Mouse (Mus musculus) gastrocnemius, postnatal 4 days (tissue): ENCODE measurements around the gene Hdac7. TPM values are rescaled to one million over a fixed set of nuclear protein-coding genes. Genes with fewer than 3 reads are reported as not detected.

Experiments
- DNase-seq, 2 experiments: peaks; one replicate each; pipeline ENCODE4 v3.0.0; 2021 to 2022; ENCODE audit warnings: low spot score in 2 of 2, mixed read lengths in 2 of 2
- total RNA-seq, 2 experiments: library from RNA; stranded (reverse); gene quantifications; 2 replicates each; pipeline ENCODE4 v1.2.3; 2021

Hdac7 gene
- total RNA-seq, 2 experiments from 2014 or later = 53.6 to 57.9 TPM

DNA sequence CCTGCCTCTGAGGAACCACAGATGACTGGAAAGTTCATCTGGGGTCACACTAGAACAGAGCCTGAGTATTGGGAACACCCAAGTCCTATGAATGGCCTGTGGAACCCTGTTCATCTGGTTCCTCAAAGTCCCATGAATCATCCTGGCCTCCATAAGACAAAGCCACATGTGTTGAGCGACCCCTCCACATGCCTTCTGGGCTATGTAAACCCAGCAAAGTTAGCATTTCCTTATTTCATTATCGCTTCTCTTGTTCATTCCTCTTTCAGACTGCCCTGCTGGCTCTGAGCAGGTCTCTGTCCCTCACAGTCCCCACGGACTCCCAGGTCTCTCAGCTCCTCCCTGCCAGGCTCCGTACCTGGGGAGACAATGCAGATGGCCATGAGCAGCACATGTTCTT is 14.1 kb upstream of the Hdac7 start:
- no peak for DNase-seq

DNA sequence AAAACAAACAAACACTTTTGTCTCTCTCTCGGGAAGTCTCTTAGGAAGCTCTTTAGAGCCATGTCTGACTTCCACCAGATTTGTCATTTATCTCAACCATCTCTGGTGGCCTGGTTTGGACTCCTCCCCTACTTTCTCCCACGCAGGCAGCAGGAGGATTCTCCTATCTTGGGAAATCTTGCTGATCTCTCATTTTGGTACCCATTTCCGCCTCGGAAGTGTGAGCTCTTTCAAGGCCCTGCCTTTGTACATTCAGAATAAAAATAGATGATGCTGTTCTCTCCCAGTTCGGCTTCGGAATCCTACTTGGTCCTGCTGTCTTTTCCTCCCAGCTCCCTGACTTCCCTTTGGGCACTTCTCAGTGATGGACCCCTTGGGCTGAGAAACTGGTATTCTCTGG is 10.2 kb upstream of the Hdac7 start:
- DNase-seq = no peak

DNA sequence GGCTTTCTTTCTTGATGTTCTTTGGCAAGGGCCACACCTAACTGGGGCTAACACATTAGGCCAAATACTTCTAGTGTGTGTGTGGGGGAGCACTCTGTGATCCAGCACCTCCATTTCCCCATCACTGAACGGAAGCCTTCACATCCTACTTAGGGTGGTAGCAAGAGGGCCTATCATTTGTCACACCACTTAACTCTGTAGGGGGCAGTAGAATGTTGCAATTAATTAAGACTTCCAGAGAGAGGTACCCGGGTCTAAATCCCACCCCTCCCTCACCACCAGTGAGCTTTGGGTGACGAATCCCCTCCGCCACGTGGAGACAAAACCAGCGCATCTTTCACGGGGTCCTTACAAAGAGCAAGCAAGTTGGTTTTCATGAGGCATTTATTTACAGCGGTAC is 9.8 kb upstream of the Hdac7 start:
- DNase-seq = no peak

- no peak for DNase-seq
Measured at GRCm38 (mm10) chr15:97852291-97852690, 8.0 kb upstream of the Hdac7 start.

GRCm38 (mm10) chr15:97851011-97851410 is 6.7 kb upstream of the Hdac7 start:
- DNase-seq = no peak

GRCm38 (mm10) chr15:97850441-97850840 is 6.1 kb upstream of the Hdac7 start:
- no peak for DNase-seq

DNA sequence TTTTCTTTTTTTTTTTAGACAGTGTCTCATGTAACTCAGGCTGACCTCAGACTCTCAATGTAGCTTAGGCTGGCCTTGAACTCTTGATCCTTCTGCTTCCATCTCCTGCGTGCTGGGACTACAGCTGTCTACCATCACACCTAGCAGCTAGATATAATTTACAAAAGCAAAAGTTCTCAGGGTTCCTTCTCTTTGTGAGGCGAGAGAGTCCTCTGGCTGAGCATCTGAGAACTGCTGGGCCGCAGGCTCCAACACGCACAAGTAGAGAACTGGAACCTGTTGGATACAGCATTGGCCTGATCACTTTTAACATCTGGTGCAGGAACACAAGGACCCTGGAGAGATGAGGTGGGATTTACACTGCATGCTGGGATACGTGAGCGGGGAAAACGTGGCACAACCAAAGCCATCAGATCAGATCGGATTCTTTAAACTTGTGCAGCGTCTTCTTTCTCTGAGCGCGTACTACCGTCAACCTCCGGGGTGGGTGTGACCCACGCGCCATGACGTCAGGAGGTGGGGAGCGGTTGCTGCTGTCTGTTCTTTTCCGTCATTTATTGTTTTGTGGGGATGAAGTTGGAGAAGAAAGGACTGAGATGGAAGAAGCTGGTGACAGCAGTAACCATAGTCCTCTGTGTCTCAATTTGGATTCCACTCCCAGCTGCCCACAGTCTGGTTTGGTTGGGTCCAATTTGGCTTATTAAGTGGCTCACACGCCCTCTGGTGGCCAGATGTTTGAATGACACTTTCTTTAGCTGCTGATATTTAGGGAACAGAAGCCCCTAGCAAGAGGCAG is 5.0 kb upstream of the Hdac7 start:
- peak; percentile 69 to 84 for DNase-seq

- no peak for DNase-seq
Measured at GRCm38 (mm10) chr15:97847866-97848265, 3.6 kb upstream of the Hdac7 start.

DNA sequence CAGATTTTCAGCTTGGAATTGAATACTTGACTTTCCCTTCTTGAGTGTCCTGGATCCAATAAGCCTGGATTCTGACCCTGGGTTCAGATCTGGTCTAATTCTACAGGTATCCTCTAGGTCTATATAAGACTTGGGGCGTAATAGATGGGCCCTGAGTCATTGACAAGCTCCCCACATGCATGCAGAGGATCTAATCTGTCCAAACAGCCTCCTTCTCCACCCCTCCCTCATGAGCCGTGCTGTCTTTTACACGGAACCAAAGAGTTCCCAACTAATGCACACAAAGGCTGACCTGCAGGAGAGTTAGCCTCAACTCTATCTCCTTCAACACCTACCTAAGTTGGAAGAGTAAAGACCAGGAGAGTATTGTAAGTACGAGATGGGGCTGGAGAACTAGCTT is 3.0 kb upstream of the Hdac7 start:
- DNase-seq = no peak

GRCm38 (mm10) chr15:97846121-97846882 is 2.0 kb upstream of the Hdac7 start:
- DNase-seq = no peak

DNA sequence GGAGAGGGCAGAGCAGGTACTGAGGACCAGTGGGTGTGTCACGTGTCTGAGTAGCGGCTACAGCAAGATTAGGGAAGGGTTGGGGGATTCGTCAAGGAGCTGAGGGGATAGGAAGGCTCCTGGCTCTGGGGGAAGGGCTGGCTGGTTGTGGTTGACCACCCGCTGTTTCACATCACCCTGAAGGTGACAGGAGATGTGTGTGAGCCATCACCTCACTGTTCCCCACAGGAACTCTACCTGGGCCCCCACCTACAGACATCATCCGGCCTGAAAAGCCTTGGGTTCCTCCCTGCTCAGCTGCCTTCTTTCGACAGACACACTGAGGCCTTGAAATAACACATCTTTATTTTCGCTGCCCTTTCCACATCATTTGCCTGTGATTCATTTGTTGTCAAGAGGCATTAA is 1.1 kb downstream of the Hdac7 start:
- DNase-seq = no peak

- DNase-seq = no peak
Measured at GRCm38 (mm10) chr15:97842058-97842457, 2.2 kb downstream of the Hdac7 start.

- no peak for DNase-seq
Measured at GRCm38 (mm10) chr15:97841383-97841782, 2.9 kb downstream of the Hdac7 start.

GRCm38 (mm10) chr15:97840781-97841180 is 3.5 kb downstream of the Hdac7 start:
- no peak for DNase-seq

GRCm38 (mm10) chr15:97839991-97840455 is 4.3 kb downstream of the Hdac7 start:
- DNase-seq = peak in 1 of 2 experiments; percentile 63

- DNase-seq = no peak
Measured at GRCm38 (mm10) chr15:97839473-97839872, 4.8 kb downstream of the Hdac7 start.

DNA sequence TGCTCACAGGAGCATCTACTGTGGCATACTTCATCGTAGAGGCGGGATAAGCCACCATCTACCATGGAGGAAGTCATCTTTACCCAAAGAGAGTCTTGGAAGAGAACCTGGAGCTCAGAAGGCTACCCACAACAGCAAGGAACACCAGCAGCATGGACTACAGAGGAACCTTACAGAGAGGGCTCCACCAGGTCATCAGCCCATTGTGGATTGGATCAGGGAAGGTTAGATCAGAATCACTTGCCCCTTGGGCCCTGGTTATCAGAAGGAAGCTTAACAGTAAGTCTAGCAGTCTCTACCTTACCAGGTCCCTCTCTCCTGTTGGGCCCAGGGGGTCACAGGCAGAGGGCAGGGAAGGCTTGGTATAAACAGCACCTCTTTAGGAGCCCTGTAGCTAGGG is 5.3 kb downstream of the Hdac7 start:
- no peak for DNase-seq

DNA sequence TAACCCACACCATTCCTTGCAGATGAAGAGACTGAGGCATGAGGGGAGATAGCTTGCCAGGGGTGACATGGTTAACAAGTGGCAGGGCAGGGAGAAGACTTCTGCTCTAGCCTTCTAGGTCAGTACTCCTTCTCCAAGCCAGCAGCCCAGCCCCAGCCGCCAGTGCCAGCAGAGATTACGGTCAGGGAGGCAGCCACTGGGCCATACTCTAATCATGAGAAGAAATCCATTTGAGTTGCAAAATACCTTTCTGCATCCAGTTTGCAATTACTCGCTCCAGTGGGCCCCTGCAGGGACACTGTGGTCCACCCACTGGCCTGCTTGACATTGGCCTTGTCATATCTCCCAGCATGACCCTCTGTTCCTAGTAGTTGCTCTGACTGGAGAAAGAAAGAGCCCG is 5.9 kb downstream of the Hdac7 start:
- DNase-seq = peak in 1 of 2 experiments; percentile 35

DNA sequence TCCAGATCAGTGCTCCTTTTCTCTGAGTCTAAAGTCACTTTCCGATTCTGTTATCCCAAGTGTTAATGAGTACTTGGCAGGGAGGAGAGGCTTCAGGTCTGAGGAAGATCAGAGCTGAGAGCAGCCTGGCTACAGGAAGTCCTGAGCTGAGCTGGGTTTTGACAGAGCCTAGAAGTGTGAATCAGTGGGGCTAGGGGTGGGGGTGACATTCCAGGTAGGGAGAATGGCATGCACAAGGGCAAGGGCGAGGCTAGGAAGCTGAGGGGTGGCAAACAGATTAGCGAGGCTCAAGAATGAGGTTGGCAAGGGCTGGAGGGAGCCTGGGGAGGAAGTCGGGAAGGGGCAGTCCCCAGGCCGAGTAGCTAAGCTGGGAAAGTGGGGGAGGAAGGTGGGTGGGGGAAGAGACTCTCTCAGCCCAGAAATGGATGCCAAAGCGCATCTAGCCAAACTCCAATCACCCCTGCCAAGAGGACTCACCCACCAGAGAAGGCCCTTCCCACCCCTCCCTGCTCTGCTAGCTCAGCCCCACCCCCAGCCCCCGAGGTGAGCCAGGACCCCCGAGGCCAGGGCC is 6.7 kb downstream of the Hdac7 start:
- DNase-seq = peak in 1 of 2 experiments; percentile 35

DNA sequence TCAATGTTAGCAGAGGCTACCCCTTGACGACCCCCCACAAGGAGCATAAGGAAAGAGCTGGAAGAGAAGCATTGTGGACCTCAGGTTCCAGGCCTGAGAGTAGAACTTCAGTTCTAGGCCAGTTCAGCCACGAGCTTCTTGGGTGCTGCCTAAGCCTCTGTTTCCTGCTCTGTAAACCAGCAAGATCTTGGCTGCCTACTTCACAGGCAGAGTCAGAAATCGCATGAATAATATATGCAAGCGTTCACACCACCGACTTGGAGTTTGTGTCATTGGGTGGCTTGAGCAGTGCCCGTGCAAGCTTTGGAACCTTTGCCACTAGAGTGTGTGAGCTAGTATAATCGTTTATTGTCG is 7.4 kb downstream of the Hdac7 start:
- no peak for DNase-seq

DNA sequence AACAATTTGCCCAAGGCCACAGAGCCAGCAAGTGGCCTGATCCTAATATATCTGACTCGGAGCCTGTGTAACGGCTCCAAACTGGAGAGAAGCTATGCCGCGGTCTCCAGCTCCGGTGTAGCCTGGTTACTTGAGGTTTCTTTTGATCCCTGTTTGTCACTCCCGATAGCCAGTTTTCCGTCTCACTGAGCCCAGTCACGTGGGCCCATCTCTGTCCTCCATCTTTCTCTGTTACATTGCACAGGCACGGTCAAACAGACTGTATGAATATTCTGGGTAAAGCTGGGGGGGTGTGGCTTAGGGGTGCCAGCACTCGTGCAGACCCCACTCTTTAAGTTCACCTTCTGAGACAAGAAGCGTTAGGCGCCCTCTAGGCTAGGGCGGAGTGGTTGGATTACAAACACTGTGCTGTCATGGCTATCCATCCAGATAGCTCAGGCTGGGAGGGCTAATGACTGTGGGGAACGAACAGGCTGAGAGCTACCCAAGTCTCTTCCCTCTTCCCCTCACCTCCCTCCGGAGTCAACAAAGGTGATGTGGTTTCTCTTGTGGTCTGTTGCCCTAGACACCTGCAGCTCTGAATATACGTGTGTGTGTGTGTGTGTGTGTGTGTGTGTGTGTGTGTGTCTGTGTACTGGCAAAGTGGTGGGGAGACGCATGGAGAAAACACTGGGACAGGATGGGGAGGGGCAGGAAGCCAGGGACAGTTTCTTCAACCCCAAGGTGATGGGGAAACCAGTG is 8.0 kb downstream of the Hdac7 start:
- DNase-seq = no peak
